Mouse (Mus musculus): ENCODE results near the gene Clca3a2. TPM values are rescaled to one million over a fixed set of nuclear protein-coding genes. Genes with fewer than 3 reads are reported as not detected.
A peak's percentile ranks its signal among the peaks of the same experiment; 100 is the strongest.
"Not testable (repeated sequence)": the region's sequence is repeated elsewhere in the genome, so short reads cannot be mapped to it uniquely, and the experiment has no call there.

Gene Clca3a2
- total RNA-seq (2021) = 1 to 10 TPM in 1 of 2 experiments, under 1 TPM in 1; 0.66 to 1.1 TPM
- long read RNA-seq, experiment 1 = 0 reads
- long read RNA-seq, experiment 2 = 0 reads

- intact Hi-C loops (cut with DNase I); DNase-seq (ENCODE audit: low spot score in 2 of 2): not testable (repeated sequence)
Observed at GRCm38 (mm10) chr3:144819219-144819618, at the start of gene Clca3a2. Gene Clca3a2, minus strand, starts transcription at chr3:144819494.

- DNase-seq (ENCODE audit: low spot score in 2 of 2) = no peak
Observed at GRCm38 (mm10) chr3:144849584-144849983, 30.3 kb upstream of the Clca3a2 start.

GRCm38 (mm10) chr3:144849014-144849556 lies 29.8 kb upstream of the Clca3a2 start, which contains the start of gene Clca3b:
Gene Clca3b, minus strand, starts transcription at chr3:144849357.
- DNase-seq (ENCODE audit: low spot score in 2 of 2); intact Hi-C loops (cut with DNase I): not testable (repeated sequence)

More at GRCm38 (mm10) chr3:144849584-144849983, 30.3 kb upstream of the Clca3a2 start:
- intact Hi-C loops (cut with DNase I) = no loop called here

GRCm38 (mm10) chr3:144827257-144827656 lies 8.0 kb upstream of the Clca3a2 start:
- intact Hi-C loops (cut with DNase I) = loop anchor here (10.0 kb wide), 2 partner anchors 198 to 298 kb away; no protein-coding TSS in a partner anchor
- no peak for DNase-seq (ENCODE audit: low spot score in 2 of 2)

GRCm38 (mm10) chr3:144825151-144825550 lies 5.9 kb upstream of the Clca3a2 start:
- intact Hi-C loops (cut with DNase I) = loop anchor here (10.0 kb wide), 2 partner anchors 200 to 300 kb away; no protein-coding TSS in a partner anchor
- peak; percentile 80 to 93 for DNase-seq (ENCODE audit: low spot score in 2 of 2)

GRCm38 (mm10) chr3:144823331-144823730 lies 4.0 kb upstream of the Clca3a2 start:
- intact Hi-C loops (cut with DNase I) = loop anchor here (10.0 kb wide), 2 partner anchors 201 to 301 kb away; no protein-coding TSS in a partner anchor
- no peak for DNase-seq (ENCODE audit: low spot score in 2 of 2)

GRCm38 (mm10) chr3:144820632-144821031 lies 1.3 kb upstream of the Clca3a2 start:
- no peak for DNase-seq (ENCODE audit: low spot score in 2 of 2)
- intact Hi-C loops (cut with DNase I) = loop anchor here (10.0 kb wide), 2 partner anchors 204 to 304 kb away; no protein-coding TSS in a partner anchor

GRCm38 (mm10) chr3:144813336-144813735 lies 6.0 kb downstream of the Clca3a2 start:
- intact Hi-C loops (cut with DNase I); DNase-seq (ENCODE audit: low spot score in 2 of 2): not testable (repeated sequence)

GRCm38 (mm10) chr3:144811821-144812220 lies 7.5 kb downstream of the Clca3a2 start:
- no peak for DNase-seq (ENCODE audit: low spot score in 2 of 2)
- intact Hi-C loops (cut with DNase I) = no loop called here

- intact Hi-C loops (cut with DNase I); DNase-seq (ENCODE audit: low spot score in 2 of 2): not testable (repeated sequence)
Observed at GRCm38 (mm10) chr3:144808153-144808925, 11.0 kb downstream of the Clca3a2 start.

GRCm38 (mm10) chr3:144806626-144807025 lies 12.7 kb downstream of the Clca3a2 start:
- intact Hi-C loops (cut with DNase I); DNase-seq (ENCODE audit: low spot score in 2 of 2): not testable (repeated sequence)

- peak in 1 of 2 experiments; percentile 14 for DNase-seq (ENCODE audit: low spot score in 2 of 2)
- intact Hi-C loops (cut with DNase I) = no loop called here
Observed at GRCm38 (mm10) chr3:144801861-144802260, 17.4 kb downstream of the Clca3a2 start.

GRCm38 (mm10) chr3:144785181-144786148 lies 33.8 kb downstream of the Clca3a2 start:
- intact Hi-C loops (cut with DNase I) = no loop called here
- DNase-seq (ENCODE audit: low spot score in 2 of 2) = no peak

- DNase-seq (ENCODE audit: low spot score in 2 of 2) = no peak
- intact Hi-C loops (cut with DNase I) = no loop called here
Observed at GRCm38 (mm10) chr3:144765161-144765560, 54.1 kb downstream of the Clca3a2 start.

GRCm38 (mm10) chr3:144761454-144761853 lies 57.8 kb downstream of the Clca3a2 start:
- intact Hi-C loops (cut with DNase I) = no loop called here
- no peak for DNase-seq (ENCODE audit: low spot score in 2 of 2)

GRCm38 (mm10) chr3:144760592-144761309 lies 58.5 kb downstream of the Clca3a2 start, which contains the start of gene Clca3a1:
Gene Clca3a1, minus strand, starts transcription at chr3:144760977.
- intact Hi-C loops (cut with DNase I) = no loop called here
- DNase-seq (ENCODE audit: low spot score in 2 of 2) = no peak

- no peak for DNase-seq (ENCODE audit: low spot score in 2 of 2)
- intact Hi-C loops (cut with DNase I) = no loop called here
Observed at GRCm38 (mm10) chr3:144759719-144760118, 59.6 kb downstream of the Clca3a2 start.

GRCm38 (mm10) chr3:144756103-144756502 lies 63.2 kb downstream of the Clca3a2 start:
- DNase-seq (ENCODE audit: low spot score in 2 of 2); intact Hi-C loops (cut with DNase I): not testable (repeated sequence)
